In the genomic region with DNA sequence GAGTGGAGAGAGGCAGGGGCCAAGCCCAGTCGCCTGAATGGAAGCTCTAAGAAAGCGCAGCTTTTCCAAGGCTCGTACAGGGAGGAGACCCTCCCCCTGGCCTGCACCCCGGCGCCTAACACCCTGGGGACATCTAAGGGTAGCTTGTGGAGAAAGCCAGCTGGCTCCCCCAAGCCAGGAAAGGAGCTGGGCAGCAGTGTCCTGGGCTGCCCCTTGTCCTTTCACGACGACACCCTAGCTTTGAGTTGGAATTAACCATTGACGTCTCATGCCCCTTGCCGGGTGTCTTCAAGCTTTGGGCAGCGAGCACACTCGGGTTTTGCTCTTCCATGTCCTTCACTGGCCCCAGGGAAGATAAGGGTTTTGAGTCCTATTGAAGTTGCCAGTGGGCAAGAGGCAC, we compare ENCODE assay signal across 12 mouse cellular contexts. TPM values are rescaled to one million over a fixed set of nuclear protein-coding genes. Genes with fewer than 3 reads are reported as not detected.
DNase-seq lines count a peak whose midpoint lies in the region; ATAC-seq lines count a peak whose summit lies in the region.
"Had no signal": no experiment of that assay in that cellular context is flagged by ENCODE, and none has a peak within 500 bp of the region (broad histone marks: within the 10 kb centered on the region; RNA-seq: fewer than 3 reads in every experiment).

No protein-coding gene starts in this region.

- peaks cover 12% of the 10 kb centered on the region for H3K4me1 ChIP-seq in forebrain, embryonic 14.5 days (ENCODE audit: control insufficient read depth, insufficient read depth, low read length)
- H3K4me1 ChIP-seq in forebrain, embryonic 15.5 days, result peaks cover 36% of the 10 kb centered on the region
- peaks cover 30% of the 10 kb centered on the region for H3K4me1 ChIP-seq in lung, embryonic 16.5 days (replicated peaks; ENCODE audit: control insufficient read depth, insufficient read depth, low read length)

- no peaks in the 10 kb centered on the region for H3K9me3 ChIP-seq in forebrain, embryonic 14.5 days (replicated peaks; ENCODE audit: control insufficient read depth, low read length)
- H3K9me3 ChIP-seq in forebrain, embryonic 15.5 days, result no peaks in the 10 kb centered on the region
- no peaks in the 10 kb centered on the region for H3K9me3 ChIP-seq in lung, embryonic 16.5 days (ENCODE audit: control insufficient read depth, low read length)

- no peak overlapping the region for H3K27ac ChIP-seq in forebrain, embryonic 14.5 days (ENCODE audit: low read depth, low read length)
- H3K27ac ChIP-seq in forebrain, embryonic 15.5 days (replicated peaks), result no peak overlapping the region
- H3K27ac ChIP-seq in lung, embryonic 16.5 days (ENCODE audit: low read length), result no peak overlapping the region

- no peak overlapping the region for H3K4me2 ChIP-seq in forebrain, embryonic 14.5 days (ENCODE audit: low read length)
- no peak overlapping the region for H3K4me2 ChIP-seq in forebrain, embryonic 15.5 days (replicated peaks)
- H3K4me2 ChIP-seq in lung, embryonic 16.5 days (ENCODE audit: low read depth, low read length), result no peak overlapping the region

- no peaks in the 10 kb centered on the region for H3K27me3 ChIP-seq in forebrain, embryonic 14.5 days (replicated peaks; ENCODE audit: control insufficient read depth, insufficient read depth, low read length)
- H3K27me3 ChIP-seq in forebrain, embryonic 15.5 days, result no peaks in the 10 kb centered on the region
- H3K27me3 ChIP-seq in lung, embryonic 16.5 days (ENCODE audit: control insufficient read depth, insufficient read depth, low read depth, low read length), result no peaks in the 10 kb centered on the region

- H3K4me3 ChIP-seq in forebrain, embryonic 14.5 days (ENCODE audit: low read depth, low read length), result no peak overlapping the region
- H3K4me3 ChIP-seq in forebrain, embryonic 15.5 days, result no peak overlapping the region
- H3K4me3 ChIP-seq in lung, embryonic 16.5 days (ENCODE audit: low read length), result no peak overlapping the region
- H3K4me3 ChIP-seq: myocyte had no signal

- peak overlapping the region; percentile 37; the same call in 1 of the 2 replicates for H3K9ac ChIP-seq in forebrain, embryonic 14.5 days (ENCODE audit: low read length)
- no peak overlapping the region for H3K9ac ChIP-seq in forebrain, embryonic 15.5 days (replicated peaks)
- H3K9ac ChIP-seq in lung, embryonic 16.5 days (ENCODE audit: low read length), result peak overlapping the region; percentile 22; the same call in 1 of the 2 replicates

- WGBS in forebrain, embryonic 14.5 days, result 87% methylated on average over 11 of the region's 11 CpGs
- 87% methylated on average over 11 of the region's 11 CpGs for WGBS in forebrain, embryonic 15.5 days
- WGBS in lung, embryonic 16.5 days, result 79% methylated on average over 11 of the region's 11 CpGs

- no peak for DNase-seq in forebrain, embryonic 14.5 days (ENCODE audit: low spot score)
- no peak for DNase-seq in lung, postnatal 36 days
- DNase-seq in induced T-regulatory cell, adult 2 months (ENCODE audit: low read depth), result peak; percentile 37
- peak; percentile 70 for DNase-seq in skeletal muscle tissue, adult 2 months (ENCODE audit: low read depth, low spot score)
- no peak for DNase-seq in cerebellum, postnatal 36 days
- no peak for DNase-seq in adrenal gland, postnatal 4 days (ENCODE audit: low spot score in 2 of 2)
- DNase-seq: cerebellum, adult 9-10 months had no signal

- ATAC-seq in forebrain, embryonic 14.5 days, result no peak
- ATAC-seq in forebrain, embryonic 15.5 days (replicated peaks), result no peak
- ATAC-seq in lung, embryonic 16.5 days (ENCODE audit: low read depth), result no peak
- ATAC-seq: activated CD4-positive, CD25-positive, alpha-beta regulatory T cell, adult 4 months; forebrain, embryonic 16.5 days had no signal

- peaks cover 44% of the 10 kb centered on the region for H3K36me3 ChIP-seq in forebrain, embryonic 14.5 days (ENCODE audit: control insufficient read depth, insufficient read depth, low read length)
- H3K36me3 ChIP-seq in forebrain, embryonic 15.5 days, result peaks cover 17% of the 10 kb centered on the region; the same call in 1 of the 2 replicates
- peaks cover 6% of the 10 kb centered on the region for H3K36me3 ChIP-seq in lung, embryonic 16.5 days (ENCODE audit: control insufficient read depth, insufficient read depth, low read length)

RNA-seq across cellular contexts. Expression of gene Ubald2, which starts 3.6 kb away (rescaled TPM):
- polyA plus RNA-seq in forebrain, embryonic 14.5 days (2014; fragmentation: Nextera tagmentation; extraction: Ambion mirVana), result 95.5 and 100 TPM in 2 replicates
- polyA plus RNA-seq in forebrain, embryonic 15.5 days (2015; fragmentation: Nextera tagmentation; extraction: Ambion mirVana), result 58.8 and 59.5 TPM in 2 replicates
- polyA plus RNA-seq in lung, embryonic 16.5 days (2015; fragmentation: Nextera tagmentation; extraction: Ambion mirVana), result 41.3 and 43.2 TPM in 2 replicates
- 10 to 100 TPM; 62.1 to 63.9 TPM for total RNA-seq in adrenal gland, postnatal 4 days (2021)

RNA-seq across cellular contexts. Expression of gene Rnf157, which starts 24.7 kb away (rescaled TPM):
- polyA plus RNA-seq in forebrain, embryonic 14.5 days (2014; fragmentation: Nextera tagmentation; extraction: Ambion mirVana), result 16.3 and 21.5 TPM in 2 replicates
- polyA plus RNA-seq in forebrain, embryonic 15.5 days (2015; fragmentation: Nextera tagmentation; extraction: Ambion mirVana), result 53.4 and 55.6 TPM in 2 replicates
- polyA plus RNA-seq in lung, embryonic 16.5 days (2015; fragmentation: Nextera tagmentation; extraction: Ambion mirVana), result 3.5 and 4.0 TPM in 2 replicates
- total RNA-seq in adrenal gland, postnatal 4 days (2021), result 10 to 100 TPM; 20.0 to 22.0 TPM

RNA-seq across cellular contexts. Expression of gene Qrich2, which starts 28.5 kb away (rescaled TPM):
- polyA plus RNA-seq in forebrain, embryonic 14.5 days (2014; fragmentation: Nextera tagmentation; extraction: Ambion mirVana), result not detected in 2 replicates
- polyA plus RNA-seq in forebrain, embryonic 15.5 days (2015; fragmentation: Nextera tagmentation; extraction: Ambion mirVana), result not detected in 2 replicates
- 0.26 TPM in 1 of 2 replicates, not detected in the other for polyA plus RNA-seq in lung, embryonic 16.5 days (2015; fragmentation: Nextera tagmentation; extraction: Ambion mirVana)
- total RNA-seq in adrenal gland, postnatal 4 days (2021), result under 1 TPM in 1 of 2 experiments, not detected in 1; 0.14 TPM
- polyA plus RNA-seq: activated CD4-positive, CD25-positive, alpha-beta regulatory T cell, adult 4 months; myocyte had no signal

RNA-seq across cellular contexts. Expression of gene Prpsap1, which starts 56.5 kb away (rescaled TPM):
- polyA plus RNA-seq in forebrain, embryonic 14.5 days (2014; fragmentation: Nextera tagmentation; extraction: Ambion mirVana), result 138 and 153 TPM in 2 replicates
- 193 and 201 TPM in 2 replicates for polyA plus RNA-seq in forebrain, embryonic 15.5 days (2015; fragmentation: Nextera tagmentation; extraction: Ambion mirVana)
- polyA plus RNA-seq in lung, embryonic 16.5 days (2015; fragmentation: Nextera tagmentation; extraction: Ambion mirVana), result 167 and 177 TPM in 2 replicates
- total RNA-seq in adrenal gland, postnatal 4 days (2021), result 100 to 1,000 TPM in 1 of 2 experiments, 10 to 100 TPM in 1; 95.7 to 103 TPM

Comparison
In these comparisons a context has a peak if more than half of its experiments do, and no peak if none do; other contexts are left out.
1. DNase-seq: peak in induced T-regulatory cell, adult 2 months (single experiment) and skeletal muscle tissue, adult 2 months (single experiment); none in forebrain, embryonic 14.5 days (single experiment), lung, postnatal 36 days (single experiment), cerebellum, postnatal 36 days (0 of 2) and adrenal gland, postnatal 4 days (0 of 2).